Mouse (Mus musculus): Measurements from ENCODE around the gene Scn8a. TPM values are rescaled to one million over a fixed set of nuclear protein-coding genes. Genes with fewer than 3 reads are reported as not detected.

The Scn8a gene
- polyA plus RNA-seq, 1 experiment: not detected

- H3K27ac ChIP-seq (ENCODE audit: insufficient read depth, low read depth, low read length): no peak overlapping the region
- no peak overlapping the region for H3K4me3 ChIP-seq (ENCODE audit: insufficient read depth, low read length)
- no peaks in the 10 kb centered on the region for H3K4me1 ChIP-seq (ENCODE audit: control insufficient read depth, insufficient read depth, low read length)
- no peak for TF ChIP-seq POLR2A (IDR thresholded peaks at IDR 0.05; ENCODE audit: borderline replicate concordance, low read depth, low read length)
- peak; percentile 61; the same call in 1 of the 2 replicates for TF ChIP-seq CTCF (IDR thresholded peaks at IDR 0.05; ENCODE audit: low read depth, low read length)
Measured at GRCm38 (mm10) chr15:100838607-100839207, 31.0 kb upstream of the Scn8a start.

GRCm38 (mm10) chr15:100844336-100844735 is 25.3 kb upstream of the Scn8a start:
- H3K4me1 ChIP-seq (ENCODE audit: control insufficient read depth, insufficient read depth, low read length): no peaks in the 10 kb centered on the region
- no peak overlapping the region for H3K4me3 ChIP-seq (ENCODE audit: insufficient read depth, low read length)
- H3K27ac ChIP-seq (ENCODE audit: insufficient read depth, low read depth, low read length): no peak overlapping the region
- TF ChIP-seq CTCF (IDR thresholded peaks at IDR 0.05; ENCODE audit: low read depth, low read length) (no peak), POLR2A (IDR thresholded peaks at IDR 0.05; ENCODE audit: borderline replicate concordance, low read depth, low read length) (no peak)

GRCm38 (mm10) chr15:100845049-100845879 is 24.4 kb upstream of the Scn8a start:
- Histone ChIP-seq H3K4me3 (ENCODE audit: insufficient read depth, low read length) (no peak overlapping the region), H3K4me1 (ENCODE audit: control insufficient read depth, insufficient read depth, low read length) (no peaks in the 10 kb centered on the region), H3K27ac (ENCODE audit: insufficient read depth, low read depth, low read length) (no peak overlapping the region)
- no peak for TF ChIP-seq CTCF (IDR thresholded peaks at IDR 0.05; ENCODE audit: low read depth, low read length)
- no peak for TF ChIP-seq POLR2A (IDR thresholded peaks at IDR 0.05; ENCODE audit: borderline replicate concordance, low read depth, low read length)

GRCm38 (mm10) chr15:100847193-100847592 is 22.5 kb upstream of the Scn8a start:
- no peak for TF ChIP-seq POLR2A (IDR thresholded peaks at IDR 0.05; ENCODE audit: borderline replicate concordance, low read depth, low read length)
- no peak for TF ChIP-seq CTCF (IDR thresholded peaks at IDR 0.05; ENCODE audit: low read depth, low read length)
- Histone ChIP-seq H3K4me1 (ENCODE audit: control insufficient read depth, insufficient read depth, low read length) (no peaks in the 10 kb centered on the region), H3K27ac (ENCODE audit: insufficient read depth, low read depth, low read length) (no peak overlapping the region), H3K4me3 (ENCODE audit: insufficient read depth, low read length) (no peak overlapping the region)

GRCm38 (mm10) chr15:100857586-100857985 is 12.1 kb upstream of the Scn8a start:
- no peak overlapping the region for H3K4me3 ChIP-seq (ENCODE audit: insufficient read depth, low read length)
- TF ChIP-seq CTCF (IDR thresholded peaks at IDR 0.05; ENCODE audit: low read depth, low read length) (no peak), POLR2A (IDR thresholded peaks at IDR 0.05; ENCODE audit: borderline replicate concordance, low read depth, low read length) (no peak)
- H3K4me1 ChIP-seq (ENCODE audit: control insufficient read depth, insufficient read depth, low read length): no peaks in the 10 kb centered on the region
- no peak overlapping the region for H3K27ac ChIP-seq (ENCODE audit: insufficient read depth, low read depth, low read length)

- Histone ChIP-seq H3K27ac (ENCODE audit: insufficient read depth, low read depth, low read length) (no peak overlapping the region), H3K4me3 (ENCODE audit: insufficient read depth, low read length) (no peak overlapping the region), H3K4me1 (ENCODE audit: control insufficient read depth, insufficient read depth, low read length) (no peaks in the 10 kb centered on the region)
- TF ChIP-seq CTCF (IDR thresholded peaks at IDR 0.05; ENCODE audit: low read depth, low read length): no peak
- no peak for TF ChIP-seq POLR2A (IDR thresholded peaks at IDR 0.05; ENCODE audit: borderline replicate concordance, low read depth, low read length)
Measured at GRCm38 (mm10) chr15:100860856-100861255, 8.8 kb upstream of the Scn8a start.

GRCm38 (mm10) chr15:100865556-100865955 is 4.1 kb upstream of the Scn8a start:
- H3K27ac ChIP-seq (ENCODE audit: insufficient read depth, low read depth, low read length): no peak overlapping the region
- TF ChIP-seq CTCF (IDR thresholded peaks at IDR 0.05; ENCODE audit: low read depth, low read length) (no peak), POLR2A (IDR thresholded peaks at IDR 0.05; ENCODE audit: borderline replicate concordance, low read depth, low read length) (no peak)
- H3K4me3 ChIP-seq (ENCODE audit: insufficient read depth, low read length): no peak overlapping the region
- 0 out of 2 replicates have a peak, but pooled peaks cover 3% of the 10 kb centered on the region for H3K4me1 ChIP-seq (ENCODE audit: control insufficient read depth, insufficient read depth, low read length)

GRCm38 (mm10) chr15:100870001-100870774 is 530 bp downstream of the Scn8a start:
- H3K27ac ChIP-seq (ENCODE audit: insufficient read depth, low read depth, low read length): no peak overlapping the region
- peak overlapping the region; percentile 38 for H3K4me3 ChIP-seq (ENCODE audit: insufficient read depth, low read length)
- 0 out of 2 replicates have a peak, but pooled peaks cover 3% of the 10 kb centered on the region for H3K4me1 ChIP-seq (ENCODE audit: control insufficient read depth, insufficient read depth, low read length)
- no peak for TF ChIP-seq POLR2A (IDR thresholded peaks at IDR 0.05; ENCODE audit: borderline replicate concordance, low read depth, low read length)
- peak; percentile 25; the same call in 1 of the 2 replicates for TF ChIP-seq CTCF (IDR thresholded peaks at IDR 0.05; ENCODE audit: low read depth, low read length)

GRCm38 (mm10) chr15:100870775-100871106 is 1.1 kb downstream of the Scn8a start:
- Histone ChIP-seq H3K4me1 (ENCODE audit: control insufficient read depth, insufficient read depth, low read length) (0 out of 2 replicates have a peak, but pooled peaks cover 3% of the 10 kb centered on the region), H3K27ac (ENCODE audit: insufficient read depth, low read depth, low read length) (no peak overlapping the region), H3K4me3 (ENCODE audit: insufficient read depth, low read length) (peak overlapping the region; percentile 35)
- TF ChIP-seq CTCF (IDR thresholded peaks at IDR 0.05; ENCODE audit: low read depth, low read length) (no peak), POLR2A (IDR thresholded peaks at IDR 0.05; ENCODE audit: borderline replicate concordance, low read depth, low read length) (no peak)
